Comparison of ENCODE assay signal across 8 mouse cellular contexts in the genomic region with DNA sequence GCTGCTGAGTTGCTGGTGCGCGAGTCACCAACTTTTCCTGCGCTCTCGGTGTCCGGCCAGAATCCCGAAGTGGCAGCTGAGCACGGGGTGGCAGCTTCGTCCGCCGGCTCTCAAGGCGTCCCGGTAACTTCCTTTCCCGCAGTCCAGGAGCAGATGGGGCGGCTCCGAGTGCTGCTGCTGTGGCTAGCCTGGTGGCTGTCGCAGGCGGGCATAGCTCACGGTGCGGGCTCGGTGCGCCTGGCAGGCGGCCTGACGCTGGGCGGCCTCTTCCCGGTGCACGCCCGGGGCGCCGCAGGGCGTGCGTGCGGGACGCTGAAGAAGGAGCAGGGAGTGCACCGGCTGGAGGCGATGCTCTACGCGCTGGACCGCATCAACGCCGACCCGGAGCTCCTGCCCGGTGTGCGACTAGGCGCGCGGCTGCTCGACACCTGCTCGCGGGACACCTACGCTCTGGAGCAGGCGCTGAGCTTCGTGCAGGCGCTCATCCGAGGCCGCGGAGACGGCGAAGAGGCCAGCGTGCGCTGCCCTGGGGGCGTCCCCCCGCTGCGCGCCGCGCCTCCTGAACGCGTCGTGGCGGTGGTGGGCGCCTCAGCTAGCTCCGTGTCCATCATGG. TPM values are rescaled to one million over a fixed set of nuclear protein-coding genes. Genes with fewer than 3 reads are reported as not detected.
DNase-seq lines count a peak whose midpoint lies in the region; ATAC-seq and TF ChIP-seq lines count a peak whose summit lies in the region.

No protein-coding gene starts in this region.

- peak overlapping the region; percentile 76 for H3K4me2 ChIP-seq in forebrain, embryonic 14.5 days (ENCODE audit: low read length)
- H3K4me2 ChIP-seq in neural tube, embryonic 11.5 days (ENCODE audit: low read depth), result peak overlapping the region; percentile 52

- intact Hi-C loops in left cerebral cortex, postnatal 4 days (cut with DNase I), result no loop called here

- H3K9me3 ChIP-seq in forebrain, embryonic 14.5 days (replicated peaks; ENCODE audit: control insufficient read depth, low read length), result no peaks in the 10 kb centered on the region
- no peaks in the 10 kb centered on the region for H3K9me3 ChIP-seq in neural tube, embryonic 11.5 days (ENCODE audit: control insufficient read depth, low read length)

- no peak for TF ChIP-seq CTCF in layer of hippocampus, adult 2 months (conservative IDR thresholded peaks at IDR 0.05)

- no peak for ATAC-seq in forebrain, embryonic 14.5 days
- ATAC-seq in neural tube, embryonic 11.5 days (ENCODE audit: insufficient read depth, low FRiP score, low TSS enrichment), result peak; percentile 50

- no peak for DNase-seq in layer of hippocampus, adult 2 months (ENCODE audit: low spot score in 2 of 2)
- no peak for DNase-seq in layer of hippocampus, adult 18-20 months (ENCODE audit: low spot score in 2 of 2)
- peak; percentile 39 for DNase-seq in T-cell, adult 2 months (ENCODE audit: low spot score)
- peak; percentile 19 for DNase-seq in forebrain, embryonic 14.5 days (ENCODE audit: low spot score)
- peak; percentile 19 for DNase-seq in kidney, postnatal 14 days
- DNase-seq in neural tube, embryonic 11.5 days (ENCODE audit: low spot score), result peak; percentile 56
- no peak for DNase-seq in urinary bladder, adult 2 months (ENCODE audit: low spot score)
- DNase-seq in left cerebral cortex, postnatal 4 days, result no peak

- H3K9ac ChIP-seq in forebrain, embryonic 14.5 days (ENCODE audit: low read length), result peak overlapping the region; percentile 50
- H3K9ac ChIP-seq in neural tube, embryonic 11.5 days (ENCODE audit: low read length), result peak overlapping the region; percentile 36

- H3K36me3 ChIP-seq in forebrain, embryonic 14.5 days (ENCODE audit: control insufficient read depth, insufficient read depth, low read length), result no peaks in the 10 kb centered on the region
- H3K36me3 ChIP-seq in neural tube, embryonic 11.5 days (ENCODE audit: control insufficient read depth, insufficient read depth, low read length), result no peaks in the 10 kb centered on the region

- H3K27ac ChIP-seq in layer of hippocampus, adult 2 months, result no peak overlapping the region
- no peak overlapping the region for H3K27ac ChIP-seq in forebrain, embryonic 14.5 days (ENCODE audit: low read depth, low read length)
- no peak overlapping the region for H3K27ac ChIP-seq in neural tube, embryonic 11.5 days (ENCODE audit: low read depth, low read length)

- peak overlapping the region; percentile 53 for H3K4me3 ChIP-seq in layer of hippocampus, adult 2 months
- H3K4me3 ChIP-seq in forebrain, embryonic 14.5 days (ENCODE audit: low read depth, low read length), result peak overlapping the region; percentile 41
- H3K4me3 ChIP-seq in neural tube, embryonic 11.5 days (ENCODE audit: low read depth, low read length), result peak overlapping the region; percentile 33

- H3K27me3 ChIP-seq in forebrain, embryonic 14.5 days (replicated peaks; ENCODE audit: control insufficient read depth, insufficient read depth, low read length), result peaks cover 57% of the 10 kb centered on the region
- H3K27me3 ChIP-seq in neural tube, embryonic 11.5 days (ENCODE audit: control insufficient read depth, insufficient read depth, low read length), result peaks cover 52% of the 10 kb centered on the region

- under 1% methylated on average over 72 of the region's 72 CpGs for WGBS in forebrain, embryonic 14.5 days
- WGBS in neural tube, embryonic 11.5 days, result under 1% methylated on average over 64 of the region's 72 CpGs

- H3K4me1 ChIP-seq in forebrain, embryonic 14.5 days (ENCODE audit: control insufficient read depth, insufficient read depth, low read length), result peaks cover 8% of the 10 kb centered on the region; the same call in 1 of the 2 replicates
- H3K4me1 ChIP-seq in neural tube, embryonic 11.5 days (ENCODE audit: control insufficient read depth, insufficient read depth, low read length), result 0 out of 2 replicates have a peak, but pooled peaks cover 2% of the 10 kb centered on the region

RNA-seq across cellular contexts. Expression of a gene that starts 0.6 kb away (rescaled TPM):
- not detected for total RNA-seq in layer of hippocampus, adult 2 months (2021)
- not detected for total RNA-seq in layer of hippocampus, adult 18-20 months (2021)
- not detected in 2 replicates for polyA plus RNA-seq in forebrain, embryonic 14.5 days (2014; fragmentation: Nextera tagmentation; extraction: Ambion mirVana)
- not detected in 2 replicates for polyA plus RNA-seq in neural tube, embryonic 11.5 days (2014; fragmentation: Nextera tagmentation; extraction: Ambion mirVana)
- polyA plus RNA-seq in urinary bladder, adult 2 months (2012; rRNA removed), result not detected in 2 replicates
- total RNA-seq in left cerebral cortex, postnatal 4 days (2021), result not detected

RNA-seq across cellular contexts. Expression of a gene that starts 9.7 kb away (rescaled TPM):
- 1 to 10 TPM; 4.0 to 4.1 TPM for total RNA-seq in layer of hippocampus, adult 2 months (2021)
- total RNA-seq in layer of hippocampus, adult 18-20 months (2021), result 1 to 10 TPM; 2.8 to 3.3 TPM
- polyA plus RNA-seq in forebrain, embryonic 14.5 days (2014; fragmentation: Nextera tagmentation; extraction: Ambion mirVana), result 1.9 and 2.0 TPM in 2 replicates
- polyA plus RNA-seq in neural tube, embryonic 11.5 days (2014; fragmentation: Nextera tagmentation; extraction: Ambion mirVana), result 0.56 and 0.80 TPM in 2 replicates
- 0.88 and 1.3 TPM in 2 replicates for polyA plus RNA-seq in urinary bladder, adult 2 months (2012; rRNA removed)
- 1 to 10 TPM; 4.1 to 4.4 TPM for total RNA-seq in left cerebral cortex, postnatal 4 days (2021)

RNA-seq across cellular contexts. Expression of a gene that starts 23.6 kb away (rescaled TPM):
- total RNA-seq in layer of hippocampus, adult 2 months (2021), result 10 to 100 TPM; 40.8 to 49.6 TPM
- 10 to 100 TPM; 41.7 to 45.2 TPM for total RNA-seq in layer of hippocampus, adult 18-20 months (2021)
- polyA plus RNA-seq in forebrain, embryonic 14.5 days (2014; fragmentation: Nextera tagmentation; extraction: Ambion mirVana), result 56.7 and 77.1 TPM in 2 replicates
- 49.0 and 53.8 TPM in 2 replicates for polyA plus RNA-seq in neural tube, embryonic 11.5 days (2014; fragmentation: Nextera tagmentation; extraction: Ambion mirVana)
- 7.4 and 9.6 TPM in 2 replicates for polyA plus RNA-seq in urinary bladder, adult 2 months (2012; rRNA removed)
- total RNA-seq in left cerebral cortex, postnatal 4 days (2021), result 10 to 100 TPM; 88.7 to 90.6 TPM

RNA-seq across cellular contexts. Expression of a gene that starts 36.4 kb away (rescaled TPM):
- total RNA-seq in layer of hippocampus, adult 2 months (2021), result 1 to 10 TPM; 5.3 to 6.4 TPM
- 1 to 10 TPM; 5.2 to 7.2 TPM for total RNA-seq in layer of hippocampus, adult 18-20 months (2021)
- 17.7 and 18.4 TPM in 2 replicates for polyA plus RNA-seq in forebrain, embryonic 14.5 days (2014; fragmentation: Nextera tagmentation; extraction: Ambion mirVana)
- 16.0 TPM in 2 replicates for polyA plus RNA-seq in neural tube, embryonic 11.5 days (2014; fragmentation: Nextera tagmentation; extraction: Ambion mirVana)
- polyA plus RNA-seq in urinary bladder, adult 2 months (2012; rRNA removed), result 2.0 and 2.5 TPM in 2 replicates
- 1 to 10 TPM; 6.9 to 8.4 TPM for total RNA-seq in left cerebral cortex, postnatal 4 days (2021)

Comparison
In these comparisons a context has a peak if more than half of its experiments do, and no peak if none do; other contexts are left out.
1. DNase-seq: peak in T-cell, adult 2 months (single experiment), forebrain, embryonic 14.5 days (single experiment), kidney, postnatal 14 days (single experiment) and neural tube, embryonic 11.5 days (single experiment); none in layer of hippocampus, adult 2 months (0 of 2), layer of hippocampus, adult 18-20 months (0 of 2), urinary bladder, adult 2 months (single experiment) and left cerebral cortex, postnatal 4 days (single experiment).
2. Peak in every context shown above with its lines, with median percentiles within 50 percentile points of each other: H3K4me3 ChIP-seq.